Mouse (Mus musculus) cortical plate, adult 2 months (tissue): Measurements from ENCODE around the gene Gstt2.

Source experiments
- CTCF ChIP-seq: fragments of 200-500 bp; IDR thresholded peaks from 2 replicates; pipeline ENCODE4 v1.5.1; 2011; ENCODE audit warnings: mild to moderate bottlenecking, control low read depth, low read length; ENCODE audit not compliant: insufficient read depth; ENCODE audit errors: extremely low read depth
- POLR2A ChIP-seq: fragments of 200-500 bp; IDR thresholded peaks from 2 replicates; pipeline ENCODE4 v1.6.1; 2011; ENCODE audit warnings: mild to moderate bottlenecking, low read length, control low read depth; ENCODE audit not compliant: insufficient read depth; ENCODE audit errors: extremely low read depth

- TF ChIP-seq POLR2A = no peak
- TF ChIP-seq CTCF = no peak
Measured at GRCm38 (mm10) chr10:75835307-75835706, 1.9 kb downstream of the Gstt2 start.
